Mouse (Mus musculus): ENCODE measurements around the gene Enox1.

GRCm38 (mm10) chr14:77239360-77239759 lies 82.8 kb downstream of the Enox1 start:
- TF ChIP-seq CTCF (conservative IDR thresholded peaks at IDR 0.05 in 1 of 2, IDR thresholded peaks at IDR 0.05 in 1 of 2; ENCODE audit: low read depth in 2 of 2, low read length in 2 of 2): no peak
- TF ChIP-seq USF1 (IDR thresholded peaks at IDR 0.05; ENCODE audit: low read depth, low read length): no peak
- TF ChIP-seq POLR2A (IDR thresholded peaks at IDR 0.05; ENCODE audit: low read depth, low read length): no peak
- TF ChIP-seq RAD21 (IDR thresholded peaks at IDR 0.05; ENCODE audit: low read depth, low read length): no peak
- TF ChIP-seq MAX (IDR thresholded peaks at IDR 0.05; ENCODE audit: low read length): no peak
- no peak for TF ChIP-seq BHLHE40 (IDR thresholded peaks at IDR 0.05; ENCODE audit: low read depth, low read length)
